Mouse (Mus musculus) embryonic facial prominence, embryonic 11.5 days (tissue): ENCODE results near the gene Olfr224. TPM values are rescaled to one million over a fixed set of nuclear protein-coding genes. Genes with fewer than 3 reads are reported as not detected.

Experiments
- ATAC-seq: fragments of 200-750 bp; cut with Nextera tagmentation; replicated peaks from 2 replicates; pipeline ENCODE4 v1.8.0; 2017; ENCODE audit warnings: low read depth; ENCODE audit not compliant: insufficient number of reproducible peaks, low FRiP score, low TSS enrichment
- DNase-seq: peaks from one replicate; pipeline ENCODE4 v3.0.0-alpha.2; 2015; ENCODE audit warnings: low spot score
- H3K27ac ChIP-seq: fragments of 300-500 bp; sonication (generic); replicated peaks from 2 replicates; pipeline ENCODE4 v1.5.1; 2014; ENCODE audit warnings: mild to moderate bottlenecking, low read depth, low read length, control low read depth
- H3K27me3 ChIP-seq: fragments of 300-500 bp; sonication (generic); 2 replicates; pipeline ENCODE4 v1.6.1; 2014; ENCODE audit warnings: mild to moderate bottlenecking, low read length, moderate library complexity, mixed read lengths; ENCODE audit not compliant: control insufficient read depth, insufficient read depth
- H3K36me3 ChIP-seq: fragments of 300-500 bp; sonication (generic); replicated peaks from 2 replicates; pipeline ENCODE4 v1.6.1; 2014; ENCODE audit warnings: low read depth, mild to moderate bottlenecking, low read length, moderate library complexity, mixed read lengths; ENCODE audit not compliant: control insufficient read depth, insufficient read depth
- H3K4me1 ChIP-seq: fragments of 300-500 bp; sonication (generic); 2 replicates; pipeline ENCODE4 v1.6.1; 2014; ENCODE audit warnings: low read length, mixed read lengths; ENCODE audit not compliant: control insufficient read depth, insufficient read depth
- H3K4me2 ChIP-seq: fragments of 300-500 bp; sonication (generic); 2 replicates; pipeline ENCODE4 v1.6.1; 2014; ENCODE audit warnings: low read depth, mild to moderate bottlenecking, control low read depth, low read length, moderate library complexity
- H3K4me3 ChIP-seq: fragments of 300-500 bp; sonication (generic); 2 replicates; pipeline ENCODE4 v1.5.1; 2014; ENCODE audit warnings: low read depth, low read length, control low read depth
- H3K9ac ChIP-seq: fragments of 300-500 bp; sonication (generic); replicated peaks from 2 replicates; pipeline ENCODE4 v1.6.1; 2014; ENCODE audit warnings: mild to moderate bottlenecking, control low read depth, low read length
- H3K9me3 ChIP-seq: fragments of 300-500 bp; sonication (generic); replicated peaks from 2 replicates; pipeline ENCODE4 v1.6.1; 2016; ENCODE audit warnings: mild to moderate bottlenecking, low read length, inconsistent platforms, mixed read lengths; ENCODE audit not compliant: control insufficient read depth
- WGBS: fragments of 180-500 bp; shearing (Covaris S2); extraction: QIAGEN DNeasy Blood & Tissue Kit; methylation state at CpG from one replicate; pipeline ENCODE4 v1.1.7; 2014; 5-methylcytosine and 5-hydroxymethylcytosine counted together
- polyA plus RNA-seq: library from polyadenylated mRNA; unstranded; fragments of >200 nt; fragmentation: Nextera tagmentation; extraction: Ambion mirVana; gene quantifications from 2 replicates; pipeline ENCODE4 v1.2.1, GENCODE M21; 2014

Olfr224 gene
- not detected in 2 replicates for polyA plus RNA-seq

GRCm38 (mm10) chr11:58570405-58570804 is at the start of gene Olfr224:
TSS of gene Olfr224 (minus strand) at chr11:58570553.
- WGBS: 82% methylated on average over 5 of the region's 5 CpGs
- Histone ChIP-seq H3K27ac (no peak within 1 kb of the TSS), H3K4me2 (no peak within 1 kb of the TSS), H3K9ac (no peak within 1 kb of the TSS), H3K27me3 (no peaks in the 10 kb centered on the region), H3K4me1 (no peaks in the 10 kb centered on the region), H3K9me3 (no peaks in the 10 kb centered on the region), H3K36me3 (no peaks in the 10 kb centered on the region), H3K4me3 (no peak within 1 kb of the TSS)
- ATAC-seq: no peak
- DNase-seq: no peak

GRCm38 (mm10) chr11:58618793-58619192 is 48.4 kb upstream of the Olfr224 start:
- DNase-seq (no peak), ATAC-seq (no peak)
- Histone ChIP-seq H3K4me1 (no peaks in the 10 kb centered on the region), H3K27ac (no peak overlapping the region), H3K4me2 (no peak overlapping the region), H3K9me3 (no peaks in the 10 kb centered on the region), H3K4me3 (no peak overlapping the region), H3K36me3 (no peaks in the 10 kb centered on the region), H3K9ac (no peak overlapping the region), H3K27me3 (no peaks in the 10 kb centered on the region)
- 72% methylated on average over 6 of the region's 6 CpGs for WGBS

GRCm38 (mm10) chr11:58618369-58618768 is 48.0 kb upstream of the Olfr224 start:
- DNase-seq (no peak), ATAC-seq (no peak)
- Histone ChIP-seq H3K4me2 (no peak overlapping the region), H3K9ac (no peak overlapping the region), H3K27me3 (no peaks in the 10 kb centered on the region), H3K4me1 (no peaks in the 10 kb centered on the region), H3K27ac (no peak overlapping the region), H3K36me3 (no peaks in the 10 kb centered on the region), H3K4me3 (no peak overlapping the region), H3K9me3 (no peaks in the 10 kb centered on the region)
- 76% methylated on average over 3 of the region's 3 CpGs for WGBS

GRCm38 (mm10) chr11:58615975-58616374 is 45.6 kb upstream of the Olfr224 start, which contains the start of gene 2210407C18Rik:
TSS of gene 2210407C18Rik (minus strand) at chr11:58616075.
- H3K4me3 ChIP-seq: no peak within 1 kb of the TSS
- no peaks in the 10 kb centered on the region for H3K4me1 ChIP-seq
- no peak within 1 kb of the TSS for H3K27ac ChIP-seq
- H3K27me3 ChIP-seq: no peaks in the 10 kb centered on the region
- H3K36me3 ChIP-seq: no peaks in the 10 kb centered on the region
- WGBS: 76% methylated on average over 4 of the region's 4 CpGs
- no peak within 1 kb of the TSS for H3K4me2 ChIP-seq
- ATAC-seq (no peak), DNase-seq (no peak)
- H3K9me3 ChIP-seq: no peaks in the 10 kb centered on the region
- no peak within 1 kb of the TSS for H3K9ac ChIP-seq

- Histone ChIP-seq H3K27ac (no peak overlapping the region), H3K4me1 (no peaks in the 10 kb centered on the region), H3K4me3 (no peak overlapping the region), H3K36me3 (no peaks in the 10 kb centered on the region), H3K27me3 (no peaks in the 10 kb centered on the region), H3K9me3 (no peaks in the 10 kb centered on the region), H3K9ac (no peak overlapping the region), H3K4me2 (no peak overlapping the region)
- no peak for ATAC-seq
- no peak for DNase-seq
Observed at GRCm38 (mm10) chr11:58614526-58614925, 44.2 kb upstream of the Olfr224 start.

GRCm38 (mm10) chr11:58613359-58613758 is 43.0 kb upstream of the Olfr224 start:
- 81% methylated on average over 3 of the region's 3 CpGs for WGBS
- no peaks in the 10 kb centered on the region for H3K9me3 ChIP-seq
- ATAC-seq (no peak), DNase-seq (no peak)
- no peak overlapping the region for H3K4me2 ChIP-seq
- no peaks in the 10 kb centered on the region for H3K4me1 ChIP-seq
- H3K27me3 ChIP-seq: no peaks in the 10 kb centered on the region
- H3K27ac ChIP-seq: no peak overlapping the region
- H3K9ac ChIP-seq: no peak overlapping the region
- no peaks in the 10 kb centered on the region for H3K36me3 ChIP-seq
- H3K4me3 ChIP-seq: no peak overlapping the region

GRCm38 (mm10) chr11:58607030-58607429 is 36.7 kb upstream of the Olfr224 start:
- Histone ChIP-seq H3K27me3 (no peaks in the 10 kb centered on the region), H3K9me3 (no peaks in the 10 kb centered on the region), H3K4me3 (no peak overlapping the region), H3K9ac (no peak overlapping the region), H3K27ac (no peak overlapping the region), H3K4me2 (no peak overlapping the region), H3K4me1 (no peaks in the 10 kb centered on the region), H3K36me3 (no peaks in the 10 kb centered on the region)
- WGBS: 85% methylated on average over 6 of the region's 6 CpGs
- no peak for ATAC-seq
- DNase-seq: no peak

GRCm38 (mm10) chr11:58606177-58606919 is 36.0 kb upstream of the Olfr224 start:
- ATAC-seq (no peak), DNase-seq (no peak)
- no peak overlapping the region for H3K27ac ChIP-seq
- H3K9ac ChIP-seq: no peak overlapping the region
- no peaks in the 10 kb centered on the region for H3K27me3 ChIP-seq
- H3K9me3 ChIP-seq: no peaks in the 10 kb centered on the region
- no peaks in the 10 kb centered on the region for H3K36me3 ChIP-seq
- H3K4me2 ChIP-seq: no peak overlapping the region
- no peak overlapping the region for H3K4me3 ChIP-seq
- WGBS: 84% methylated on average over 12 of the region's 12 CpGs
- no peaks in the 10 kb centered on the region for H3K4me1 ChIP-seq
